Mouse (Mus musculus) liver (tissue): ENCODE measurements around the gene Kifc1.

ENCODE experiments used
- DNase-seq: peaks from one replicate; pipeline ENCODE4 v3.0.0-alpha.2; 2020; ENCODE audit warnings: mixed read lengths

The Kifc1 gene

GRCm38 (mm10) chr17:33890533-33891059, at the start of gene Kifc1:
TSS of gene Kifc1 (minus strand) at chr17:33890661.
- peak; percentile 98 for DNase-seq

GRCm38 (mm10) chr17:33938783-33939182, 48.3 kb upstream of the Kifc1 start:
- no peak for DNase-seq

GRCm38 (mm10) chr17:33936993-33937392, 46.5 kb upstream of the Kifc1 start:
- no peak for DNase-seq

GRCm38 (mm10) chr17:33935422-33936055, 45.1 kb upstream of the Kifc1 start:
- DNase-seq, result no peak

GRCm38 (mm10) chr17:33932970-33933369, 42.5 kb upstream of the Kifc1 start:
- no peak for DNase-seq

- no peak for DNase-seq
Observed at GRCm38 (mm10) chr17:33932448-33932847, 42.0 kb upstream of the Kifc1 start.

- no peak for DNase-seq
Observed at GRCm38 (mm10) chr17:33931947-33932346, 41.5 kb upstream of the Kifc1 start.

GRCm38 (mm10) chr17:33931159-33931866, 40.9 kb upstream of the Kifc1 start:
- no peak for DNase-seq

- DNase-seq, result peak; percentile 54
Observed at GRCm38 (mm10) chr17:33930280-33931158, 40.1 kb upstream of the Kifc1 start.

- DNase-seq, result peak; percentile 94
Observed at GRCm38 (mm10) chr17:33929371-33930279, 39.2 kb upstream of the Kifc1 start, which contains the start of gene Rgl2. TSS of gene Rgl2 (plus strand) at chr17:33929543.

- no peak for DNase-seq
Observed at GRCm38 (mm10) chr17:33928251-33928947, 37.9 kb upstream of the Kifc1 start.

- DNase-seq, result peak; percentile 52
Observed at GRCm38 (mm10) chr17:33926207-33926932, 35.9 kb upstream of the Kifc1 start.

- no peak for DNase-seq
Observed at GRCm38 (mm10) chr17:33925406-33926116, 35.1 kb upstream of the Kifc1 start.

GRCm38 (mm10) chr17:33924577-33925283, 34.3 kb upstream of the Kifc1 start:
- DNase-seq, result peak; percentile 62

GRCm38 (mm10) chr17:33921361-33921760, 30.9 kb upstream of the Kifc1 start:
- no peak for DNase-seq

- peak; percentile 89 for DNase-seq
Observed at GRCm38 (mm10) chr17:33920282-33921097, 30.0 kb upstream of the Kifc1 start.

- peak; percentile 92 for DNase-seq
Observed at GRCm38 (mm10) chr17:33919351-33920281, 29.2 kb upstream of the Kifc1 start.
